Mouse (Mus musculus): Measurements from ENCODE around the gene Abtb1. TPM values are rescaled to one million over a fixed set of nuclear protein-coding genes. Genes with fewer than 3 reads are reported as not detected.

Gene Abtb1
- polyA plus RNA-seq, 1 experiment from 2014 or later = 34.5 TPM

GRCm38 (mm10) chr6:88854509-88854908, 12.7 kb upstream of the Abtb1 start:
- Histone ChIP-seq H3K9ac (no peak overlapping the region), H3K4me3 (replicated peaks) (no peak overlapping the region), H3K36me3 (peaks cover 8% of the 10 kb centered on the region; the same call in 1 of the 2 replicates), H3K27ac (replicated peaks) (no peak overlapping the region), H3K4me2 (replicated peaks) (no peak overlapping the region), H3K27me3 (no peaks in the 10 kb centered on the region), H3K4me1 (no peaks in the 10 kb centered on the region), H3K9me3 (replicated peaks) (no peaks in the 10 kb centered on the region)
- no peak for ATAC-seq (ENCODE audit: insufficient number of reproducible peaks, low FRiP score, low TSS enrichment, low read depth)
- 75% methylated on average over 5 of the region's 5 CpGs for WGBS

DNA sequence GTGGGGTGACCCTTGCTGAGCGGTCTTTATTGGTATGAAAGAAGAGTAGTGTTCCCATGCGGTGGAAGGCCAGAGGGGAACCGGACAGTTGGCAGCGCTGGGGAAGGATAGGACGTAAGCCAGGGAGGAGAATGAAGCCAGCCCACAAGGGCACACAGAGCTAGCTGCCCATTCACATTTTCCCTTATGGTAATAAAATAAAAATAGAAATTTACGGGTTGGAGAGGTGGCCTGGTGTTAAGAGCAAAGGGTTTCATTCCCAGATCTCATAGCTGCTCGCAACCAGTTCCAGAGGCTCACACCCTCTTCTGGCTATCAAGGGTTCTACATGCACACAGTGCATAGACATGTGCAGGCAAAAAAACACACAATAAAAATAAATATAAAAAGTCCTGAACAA, 8.2 kb upstream of the Abtb1 start:
- Histone ChIP-seq H3K4me1 (no peaks in the 10 kb centered on the region), H3K27ac (replicated peaks) (no peak overlapping the region)

DNA sequence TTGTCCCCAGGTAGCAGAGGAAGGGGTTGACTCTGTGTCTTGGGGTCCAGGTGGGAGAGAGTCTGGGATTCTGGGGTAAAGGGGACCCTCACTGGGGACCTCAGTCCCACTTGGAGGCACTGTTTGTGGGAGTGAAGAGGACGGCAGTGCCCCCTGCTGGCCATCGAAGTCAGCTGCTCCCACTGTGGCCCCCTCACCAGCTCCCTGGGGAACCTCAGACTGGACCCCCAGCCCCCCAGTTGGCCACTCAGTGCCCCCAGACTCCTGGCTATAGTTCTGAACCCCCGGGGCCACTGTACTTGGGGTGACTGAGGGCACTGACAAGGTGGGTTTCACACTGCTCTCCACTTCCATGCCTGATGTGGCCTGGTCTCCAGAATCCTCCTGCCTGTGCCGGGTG, 7.5 kb upstream of the Abtb1 start:
- Histone ChIP-seq H3K36me3 (0 out of 2 replicates have a peak, but pooled peaks cover 18% of the 10 kb centered on the region), H3K27ac (replicated peaks) (no peak overlapping the region), H3K4me1 (no peaks in the 10 kb centered on the region), H3K4me2 (replicated peaks) (no peak overlapping the region), H3K9ac (no peak overlapping the region), H3K27me3 (no peaks in the 10 kb centered on the region), H3K4me3 (replicated peaks) (no peak overlapping the region), H3K9me3 (replicated peaks) (no peaks in the 10 kb centered on the region)
- ATAC-seq (ENCODE audit: insufficient number of reproducible peaks, low FRiP score, low TSS enrichment, low read depth) = no peak
- WGBS = 50% methylated on average over 4 of the region's 4 CpGs

More for the DNA sequence above, 8.2 kb upstream of the Abtb1 start:
- no peak overlapping the region for H3K9ac ChIP-seq
- H3K4me3 ChIP-seq (replicated peaks) = no peak overlapping the region
- no peaks in the 10 kb centered on the region for H3K9me3 ChIP-seq (replicated peaks)
- WGBS = 88% methylated on average over 7 of the region's 7 CpGs
- no peaks in the 10 kb centered on the region for H3K27me3 ChIP-seq
- 0 out of 2 replicates have a peak, but pooled peaks cover 18% of the 10 kb centered on the region for H3K36me3 ChIP-seq
- H3K4me2 ChIP-seq (replicated peaks) = no peak overlapping the region
- ATAC-seq (ENCODE audit: insufficient number of reproducible peaks, low FRiP score, low TSS enrichment, low read depth) = no peak

GRCm38 (mm10) chr6:88847571-88847970, 5.8 kb upstream of the Abtb1 start:
- no peaks in the 10 kb centered on the region for H3K9me3 ChIP-seq (replicated peaks)
- H3K4me1 ChIP-seq = peaks cover 13% of the 10 kb centered on the region
- H3K4me3 ChIP-seq (replicated peaks) = no peak overlapping the region
- no peak for ATAC-seq (ENCODE audit: insufficient number of reproducible peaks, low FRiP score, low TSS enrichment, low read depth)
- 0 out of 2 replicates have a peak, but pooled peaks cover 18% of the 10 kb centered on the region for H3K36me3 ChIP-seq
- H3K4me2 ChIP-seq (replicated peaks) = no peak overlapping the region
- no peak overlapping the region for H3K27ac ChIP-seq (replicated peaks)
- H3K27me3 ChIP-seq = no peaks in the 10 kb centered on the region
- WGBS = 63% methylated on average over 2 of the region's 2 CpGs
- H3K9ac ChIP-seq = no peak overlapping the region

DNA sequence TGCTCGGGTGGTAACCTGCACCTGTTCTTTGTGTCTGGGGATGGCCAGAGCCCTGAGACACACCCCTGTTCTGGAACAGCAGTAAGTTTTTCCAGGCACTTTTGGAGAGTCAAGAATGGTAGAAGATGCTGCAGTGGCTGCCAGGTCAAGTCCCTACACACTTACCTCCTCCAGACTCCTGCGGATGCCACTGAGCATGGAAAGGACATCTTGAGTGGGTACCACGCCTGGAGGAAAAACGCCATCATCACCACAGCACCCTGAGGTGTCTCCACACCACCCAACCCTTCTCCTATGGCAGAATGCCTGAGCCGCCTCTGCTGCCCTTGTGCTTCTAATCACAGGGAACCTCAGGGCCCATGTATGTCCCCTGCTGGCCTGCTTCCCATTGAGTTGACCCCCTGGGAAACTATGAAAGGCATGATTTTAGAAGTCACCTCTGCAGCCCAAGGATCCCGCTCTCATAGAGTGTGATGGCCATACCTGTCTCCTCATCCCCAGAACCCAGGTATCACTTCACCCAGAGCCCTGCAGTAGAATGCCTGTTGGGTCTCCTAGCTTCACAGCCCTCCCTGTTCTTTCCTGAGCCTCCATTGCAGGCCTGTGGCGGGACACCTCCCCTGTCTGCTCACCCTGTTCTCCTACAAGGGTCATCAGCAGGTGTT, 3.2 kb upstream of the Abtb1 start:
- H3K36me3 ChIP-seq = 0 out of 2 replicates have a peak, but pooled peaks cover 18% of the 10 kb centered on the region
- ATAC-seq (ENCODE audit: insufficient number of reproducible peaks, low FRiP score, low TSS enrichment, low read depth) = no peak
- no peaks in the 10 kb centered on the region for H3K27me3 ChIP-seq
- H3K4me3 ChIP-seq (replicated peaks) = no peak overlapping the region
- no peak overlapping the region for H3K27ac ChIP-seq (replicated peaks)
- H3K4me2 ChIP-seq (replicated peaks) = no peak overlapping the region
- H3K9me3 ChIP-seq (replicated peaks) = no peaks in the 10 kb centered on the region
- peaks cover 26% of the 10 kb centered on the region for H3K4me1 ChIP-seq
- 83% methylated on average over 7 of the region's 7 CpGs for WGBS
- H3K9ac ChIP-seq = no peak overlapping the region

DNA sequence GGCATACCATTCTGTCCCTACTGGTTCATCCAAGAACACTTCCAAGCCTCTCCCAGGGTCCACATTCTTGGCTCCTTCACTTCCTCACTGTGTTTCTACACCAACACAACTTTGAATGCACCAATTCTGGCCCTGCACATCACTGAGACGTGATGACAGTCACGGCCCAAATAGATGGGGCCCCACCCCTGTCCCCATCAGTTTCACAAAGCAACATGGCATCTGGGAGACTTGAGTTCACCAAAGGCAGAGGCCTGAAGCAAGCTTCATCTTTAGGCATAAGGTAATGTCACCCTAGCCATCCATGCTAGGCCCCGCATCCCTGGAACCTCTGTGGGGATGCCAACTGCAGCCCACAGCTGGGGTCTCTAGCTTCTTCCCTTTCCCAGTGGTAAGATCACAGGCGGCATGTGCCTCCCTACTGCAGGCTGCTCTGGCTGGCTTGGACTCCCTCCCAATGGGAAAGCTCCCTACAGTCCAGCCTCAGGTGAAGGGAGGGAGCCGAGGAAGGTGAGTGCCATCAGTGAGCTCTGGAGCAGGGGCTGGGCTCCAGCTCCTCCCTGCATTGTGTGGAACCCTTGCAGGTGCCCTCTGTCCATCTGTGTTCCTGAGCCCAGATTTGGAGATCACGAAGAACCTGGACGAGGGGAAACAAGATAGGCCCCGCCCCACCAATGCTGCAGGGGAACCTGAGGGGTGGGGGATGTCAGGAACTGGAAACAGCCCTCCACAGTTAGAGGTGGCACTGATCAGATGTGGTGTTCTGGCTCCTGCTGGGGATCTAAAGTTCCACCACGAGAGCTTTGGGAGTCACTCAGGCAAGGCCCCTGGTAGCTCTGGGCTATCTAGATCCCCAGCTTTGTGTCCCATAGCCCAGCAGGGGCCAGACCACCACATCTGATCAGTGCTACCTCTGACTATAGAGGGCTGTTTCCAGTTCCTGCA, 2.3 kb upstream of the Abtb1 start:
- 73% methylated on average over 9 of the region's 9 CpGs for WGBS
- Histone ChIP-seq H3K4me2 (replicated peaks) (no peak overlapping the region), H3K9ac (no peak overlapping the region), H3K36me3 (peaks cover 19% of the 10 kb centered on the region), H3K9me3 (replicated peaks) (no peaks in the 10 kb centered on the region), H3K27me3 (no peaks in the 10 kb centered on the region), H3K27ac (replicated peaks) (no peak overlapping the region), H3K4me3 (replicated peaks) (no peak overlapping the region), H3K4me1 (peaks cover 26% of the 10 kb centered on the region)
- ATAC-seq (ENCODE audit: insufficient number of reproducible peaks, low FRiP score, low TSS enrichment, low read depth) = no peak

DNA sequence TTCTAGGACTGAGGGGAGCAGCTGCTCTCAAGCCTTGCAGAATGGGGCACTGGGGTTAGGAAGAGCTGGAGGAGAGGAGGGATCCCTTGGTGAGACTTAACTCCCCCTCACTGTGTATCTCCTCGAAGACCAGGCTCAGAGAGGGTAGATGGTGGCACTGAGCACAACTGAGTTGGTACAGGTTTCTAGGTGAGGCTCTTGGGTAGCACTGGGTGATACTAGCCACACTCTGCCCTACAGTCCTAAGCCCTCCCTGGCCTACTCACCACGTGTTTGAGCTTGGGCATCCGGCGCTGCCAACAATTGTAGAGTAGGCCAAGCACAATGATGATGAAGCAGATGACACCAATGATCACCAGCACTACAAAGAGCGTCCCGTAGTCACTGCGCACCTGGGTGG, 1.5 kb upstream of the Abtb1 start:
- 67% methylated on average over 7 of the region's 7 CpGs for WGBS
- ATAC-seq (ENCODE audit: insufficient number of reproducible peaks, low FRiP score, low TSS enrichment, low read depth) = no peak
- peaks cover 19% of the 10 kb centered on the region for H3K36me3 ChIP-seq

GRCm38 (mm10) chr6:88842731-88843151, 957 bp upstream of the Abtb1 start:
- no peaks in the 10 kb centered on the region for H3K9me3 ChIP-seq (replicated peaks)
- H3K9ac ChIP-seq = peak overlapping the region; percentile 75
- peaks cover 24% of the 10 kb centered on the region for H3K36me3 ChIP-seq
- no peaks in the 10 kb centered on the region for H3K27me3 ChIP-seq
- H3K4me2 ChIP-seq (replicated peaks) = peak overlapping the region; percentile 81
- peaks cover 26% of the 10 kb centered on the region for H3K4me1 ChIP-seq
- H3K4me3 ChIP-seq (replicated peaks) = peak overlapping the region; percentile 94
- WGBS = under 1% methylated on average over 30 of the region's 32 CpGs
- peak overlapping the region; percentile 90 for H3K27ac ChIP-seq (replicated peaks)
- no peak for ATAC-seq (ENCODE audit: insufficient number of reproducible peaks, low FRiP score, low TSS enrichment, low read depth)

More for the DNA sequence above, 1.5 kb upstream of the Abtb1 start:
- Histone ChIP-seq H3K9me3 (replicated peaks) (no peaks in the 10 kb centered on the region), H3K9ac (peak overlapping the region; percentile 75; the same call in 1 of the 2 replicates), H3K27ac (replicated peaks) (peak overlapping the region; percentile 90), H3K4me1 (peaks cover 26% of the 10 kb centered on the region), H3K4me2 (replicated peaks) (peak overlapping the region; percentile 81), H3K27me3 (no peaks in the 10 kb centered on the region), H3K4me3 (replicated peaks) (peak overlapping the region; percentile 94)

GRCm38 (mm10) chr6:88841514-88841780, 337 bp downstream of the Abtb1 start:
- Histone ChIP-seq H3K9ac (peak overlapping the region; percentile 90), H3K4me2 (replicated peaks) (peak overlapping the region; percentile 81), H3K27ac (replicated peaks) (peak overlapping the region; percentile 86), H3K27me3 (no peaks in the 10 kb centered on the region), H3K9me3 (replicated peaks) (no peaks in the 10 kb centered on the region), H3K4me1 (peaks cover 26% of the 10 kb centered on the region), H3K36me3 (peaks cover 36% of the 10 kb centered on the region), H3K4me3 (replicated peaks) (peak overlapping the region; percentile 94)
- no peak for ATAC-seq (ENCODE audit: insufficient number of reproducible peaks, low FRiP score, low TSS enrichment, low read depth)
- WGBS = under 1% methylated on average over 22 of the region's 22 CpGs

DNA sequence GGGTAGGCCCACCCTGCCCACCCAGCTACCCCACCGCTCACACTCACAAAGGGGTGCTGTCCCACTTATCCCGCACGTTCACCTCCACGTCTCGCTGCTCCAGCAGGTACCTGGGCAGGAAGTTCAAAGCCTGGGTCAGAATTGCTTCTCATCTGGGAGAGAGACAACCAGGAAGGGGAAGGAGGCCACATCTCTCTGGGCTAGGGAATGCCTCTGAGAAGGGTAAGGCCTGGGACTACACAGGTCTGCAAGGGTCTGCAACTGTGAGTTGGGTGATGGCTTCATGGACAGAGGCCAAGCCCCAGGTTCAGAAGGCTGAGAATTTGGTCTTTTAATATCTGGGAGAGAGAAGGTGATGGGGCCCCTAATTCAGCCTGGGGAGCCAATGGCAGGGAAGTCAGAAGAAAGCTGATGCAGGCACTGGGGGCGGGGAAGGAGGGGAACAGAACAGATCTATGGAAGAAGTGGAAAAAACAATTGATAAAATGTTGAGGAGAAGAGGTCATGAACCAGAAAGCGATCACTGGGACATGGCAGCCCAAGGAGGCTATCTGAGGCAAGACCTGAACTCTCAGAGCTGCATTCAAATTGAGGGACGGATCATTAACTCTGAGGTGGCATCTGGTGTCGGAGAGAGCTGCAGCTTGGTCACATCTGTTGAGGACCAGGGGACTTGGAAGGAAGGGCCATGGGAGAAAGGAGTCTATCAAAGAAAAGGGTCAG, 832 bp downstream of the Abtb1 start:
- Histone ChIP-seq H3K9me3 (replicated peaks) (no peaks in the 10 kb centered on the region), H3K4me1 (peaks cover 26% of the 10 kb centered on the region), H3K27me3 (no peaks in the 10 kb centered on the region), H3K4me3 (replicated peaks) (peak overlapping the region; percentile 94), H3K27ac (replicated peaks) (peak overlapping the region; percentile 86), H3K4me2 (replicated peaks) (peak overlapping the region; percentile 81), H3K36me3 (peaks cover 41% of the 10 kb centered on the region), H3K9ac (peak overlapping the region; percentile 90)
- WGBS = 57% methylated on average over 9 of the region's 9 CpGs
- no peak for ATAC-seq (ENCODE audit: insufficient number of reproducible peaks, low FRiP score, low TSS enrichment, low read depth)

DNA sequence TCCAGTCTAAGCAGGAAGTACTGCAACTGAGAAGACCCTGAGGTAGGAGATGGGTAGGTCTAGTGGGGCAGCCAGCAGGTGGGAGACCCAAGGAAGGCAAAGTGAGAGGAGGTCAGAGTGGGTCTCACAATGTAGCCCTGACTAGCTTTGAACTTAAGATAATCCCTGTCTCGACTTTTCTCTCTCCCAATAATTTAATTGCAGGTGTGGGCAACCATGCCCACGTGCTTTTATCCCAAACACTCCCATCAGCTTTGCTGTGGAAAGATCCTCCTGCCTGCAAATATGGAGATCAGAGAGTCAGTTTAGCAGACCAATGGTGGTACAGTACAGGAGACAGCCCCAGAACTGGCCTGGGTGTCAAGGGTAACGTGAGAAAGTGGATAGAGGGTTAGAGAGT, 1.6 kb downstream of the Abtb1 start:
- no peaks in the 10 kb centered on the region for H3K9me3 ChIP-seq (replicated peaks)
- WGBS = 62% methylated on average over 3 of the region's 3 CpGs
- H3K4me1 ChIP-seq = peaks cover 26% of the 10 kb centered on the region
- H3K4me3 ChIP-seq (replicated peaks) = no peak overlapping the region; the same call in 1 of the 2 replicates
- peaks cover 45% of the 10 kb centered on the region for H3K36me3 ChIP-seq
- H3K9ac ChIP-seq = no peak overlapping the region
- no peaks in the 10 kb centered on the region for H3K27me3 ChIP-seq
- no peak overlapping the region for H3K27ac ChIP-seq (replicated peaks)
- ATAC-seq (ENCODE audit: insufficient number of reproducible peaks, low FRiP score, low TSS enrichment, low read depth) = no peak
- H3K4me2 ChIP-seq (replicated peaks) = no peak overlapping the region

All from embryonic facial prominence, embryonic 15.5 days (tissue).